Mouse (Mus musculus) CD4-positive, CD25-positive, alpha-beta regulatory T cell, adult 4 months (primary cell): ENCODE data around the gene Mid1. TPM values are rescaled to one million over a fixed set of nuclear protein-coding genes. Genes with fewer than 3 reads are reported as not detected.
A peak's percentile ranks its signal among the peaks of the same experiment; 100 is the strongest.
"Not testable (repeated sequence)": the region's sequence is repeated elsewhere in the genome, so short reads cannot be mapped to it uniquely, and the experiment has no call there.

Source experiments
- ATAC-seq: one replicate; pipeline ENCODE4 v1.8.0; 2017
- polyA plus RNA-seq, 2 experiments: library from polyadenylated mRNA; unstranded; fragments of 100-300 nt; shearing (Covaris generic); gene quantifications; one replicate each; pipeline ENCODE4 v1.2.1; 2017

The Mid1 gene
- polyA plus RNA-seq, 2 experiments from 2014 or later, result 3.8 to 4.3 TPM

DNA sequence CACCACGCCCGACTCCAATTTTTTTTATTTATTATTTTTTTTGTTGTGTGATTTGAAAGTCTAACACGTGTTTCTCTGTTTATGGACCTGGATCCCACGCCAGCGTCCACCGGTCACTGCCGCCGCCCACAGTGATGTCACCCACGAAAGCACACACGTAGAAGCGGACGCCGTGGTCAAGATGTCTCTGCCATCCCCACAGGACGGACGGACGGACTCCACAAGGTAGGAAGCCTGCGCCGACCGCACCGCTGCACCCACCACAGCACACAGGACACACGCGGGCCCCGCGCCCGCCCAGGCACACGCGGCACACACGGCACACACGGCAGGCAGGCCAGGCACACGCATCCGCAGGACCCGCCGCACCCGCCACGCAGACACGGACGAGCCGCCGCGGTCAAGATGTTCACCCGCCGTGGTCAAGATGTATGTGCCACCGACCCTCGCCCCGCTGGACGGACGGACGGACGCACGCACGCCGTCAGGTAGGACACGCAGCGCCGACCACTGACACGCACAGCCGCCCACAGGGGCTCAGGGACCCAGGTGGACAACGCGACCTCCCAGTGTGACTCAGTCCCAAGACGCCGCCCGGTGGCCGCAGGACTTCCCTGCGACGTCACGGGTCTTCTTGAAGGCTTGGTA, 333.7 kb downstream of the Mid1 start:
- not testable (repeated sequence) for ATAC-seq

DNA sequence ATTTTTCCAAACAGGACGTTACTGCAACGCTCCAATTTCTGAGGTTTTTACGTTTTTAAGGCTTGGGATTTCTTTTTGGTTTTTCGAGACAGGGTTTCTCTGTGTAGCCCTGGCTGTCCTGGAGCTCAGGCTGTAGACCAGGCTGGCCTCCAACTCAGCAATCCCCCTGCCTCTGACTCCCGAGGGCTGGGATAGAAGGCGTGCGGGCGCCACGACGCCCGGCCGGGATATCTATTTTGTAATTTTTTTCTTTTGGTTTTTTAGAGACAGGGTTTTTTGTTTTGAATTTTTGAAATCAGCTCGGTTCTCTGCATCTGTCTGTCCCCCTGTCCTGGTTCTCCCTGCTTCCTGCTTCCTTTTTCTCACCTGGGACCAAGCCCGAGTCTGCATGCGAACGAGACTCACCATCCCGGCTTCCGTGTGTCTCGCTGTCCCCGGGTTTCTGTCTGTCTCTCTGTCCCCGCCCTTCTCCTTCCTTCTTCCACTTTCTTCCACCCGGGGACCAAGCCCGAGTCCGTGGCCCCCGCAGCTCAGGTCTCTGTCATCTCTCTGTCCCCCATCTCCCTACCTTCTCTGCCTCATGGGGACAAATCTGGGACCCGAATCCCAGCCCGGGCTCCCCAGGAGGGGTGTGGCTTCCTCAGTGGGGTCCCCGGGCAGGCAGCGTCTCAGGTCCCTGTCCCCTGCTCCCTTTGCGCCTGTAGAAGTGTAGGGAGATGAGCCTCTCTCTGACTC, 334.4 kb downstream of the Mid1 start:
- ATAC-seq, result not testable (repeated sequence)

DNA sequence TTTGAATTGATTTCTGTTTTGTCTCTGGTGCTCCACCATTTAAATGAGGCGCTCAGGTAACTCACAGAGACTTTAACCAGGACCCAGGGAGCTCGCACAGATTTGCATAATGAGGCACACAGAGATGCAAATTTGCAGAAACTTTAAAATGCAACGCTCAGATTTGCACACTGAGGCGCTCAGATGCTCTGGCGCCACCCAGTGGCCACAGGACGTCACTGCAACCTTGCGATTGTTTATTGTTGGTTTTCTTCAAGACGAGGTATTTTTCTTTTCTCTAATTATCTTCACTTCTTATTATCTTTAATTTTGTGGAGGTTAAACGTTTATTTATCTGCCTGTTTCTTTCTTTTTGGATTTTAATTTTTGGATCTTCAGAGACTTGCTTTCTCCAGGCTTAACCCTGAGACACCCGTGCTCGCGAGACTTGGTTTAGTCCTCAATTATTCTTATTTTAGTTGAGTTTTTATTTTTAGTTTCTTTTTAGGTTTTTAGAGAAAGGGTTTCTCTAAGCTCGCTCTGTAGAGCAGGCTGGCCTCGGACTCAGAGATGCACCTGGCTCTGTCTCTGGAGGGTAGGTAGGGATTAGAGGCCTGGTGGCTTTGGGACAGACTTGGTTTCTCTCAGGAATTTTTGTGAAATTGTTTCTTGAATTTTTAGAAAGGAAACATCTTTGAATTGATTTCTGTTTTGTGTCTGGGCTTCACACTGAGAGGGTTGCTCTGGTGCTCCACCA, 335.1 kb downstream of the Mid1 start:
- peak; percentile 32 for ATAC-seq

DNA sequence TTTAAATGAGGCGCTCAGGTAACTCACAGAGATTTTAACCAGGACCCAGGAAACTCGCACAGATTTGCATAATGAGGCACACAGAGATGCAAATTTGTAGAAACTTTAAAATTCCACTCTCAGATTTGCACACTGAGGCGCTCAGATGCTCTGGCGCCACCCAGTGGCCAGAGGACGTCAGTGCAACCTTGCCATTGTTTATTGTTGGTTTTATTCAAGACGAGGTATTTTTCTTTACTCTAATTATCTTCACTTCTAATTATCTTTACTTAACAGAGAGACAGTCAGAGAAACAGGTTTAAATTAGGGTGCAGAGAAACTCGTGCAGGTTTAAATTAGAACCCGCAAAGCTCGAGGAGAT, 335.7 kb downstream of the Mid1 start:
- ATAC-seq, result peak; percentile 58

DNA sequence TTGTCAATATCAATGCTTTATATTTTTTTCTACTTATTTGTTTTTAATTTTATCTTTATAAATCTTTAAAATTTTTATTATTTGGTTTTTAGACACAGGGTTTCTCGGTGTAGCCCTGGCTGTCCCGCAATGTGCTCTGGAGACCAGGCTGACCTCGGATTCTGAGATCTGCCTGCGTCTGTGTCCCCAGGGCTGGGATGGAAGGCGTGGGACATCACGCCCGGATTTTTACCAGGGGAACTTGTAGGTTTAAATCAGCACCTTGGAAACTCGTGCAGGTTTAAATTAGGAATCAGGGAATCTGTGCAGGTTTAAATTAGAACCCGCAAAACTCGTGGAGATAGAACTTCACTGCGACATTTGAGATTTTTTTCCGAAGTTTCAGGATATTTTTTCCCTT, 336.2 kb downstream of the Mid1 start:
- ATAC-seq, result not testable (repeated sequence)

DNA sequence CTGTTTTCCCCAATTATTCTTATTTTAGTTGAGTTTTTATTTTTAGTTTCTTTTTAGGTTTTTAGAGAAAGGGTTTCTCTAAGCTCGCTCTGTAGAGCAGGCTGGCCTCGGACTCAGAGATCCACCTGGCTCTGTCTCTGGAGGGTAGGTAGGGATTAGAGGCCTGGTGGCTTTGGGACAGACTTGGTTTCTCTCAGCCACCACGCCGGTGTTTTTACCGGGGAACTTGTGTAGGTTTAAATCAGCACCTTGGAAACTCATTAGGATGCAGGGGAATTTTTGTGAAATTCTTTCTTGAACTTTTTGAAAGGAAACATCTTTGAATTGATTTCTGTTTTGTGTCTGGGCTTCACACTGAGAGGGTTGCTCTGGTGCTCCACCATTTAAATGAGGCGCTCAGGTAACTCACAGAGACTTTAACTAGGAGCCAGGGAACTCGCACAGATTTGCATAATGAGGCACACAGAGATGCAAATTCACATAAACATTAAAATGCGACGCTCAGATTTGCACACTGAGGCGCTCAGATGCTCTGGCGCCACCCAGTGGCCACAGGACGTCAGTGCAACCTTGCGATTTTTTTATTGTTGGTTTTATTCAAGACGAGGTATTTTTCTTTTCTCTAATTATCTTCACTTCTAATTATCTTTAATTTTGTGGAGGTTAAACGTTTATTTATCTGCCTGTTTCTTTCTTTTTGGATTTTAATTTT, 336.9 kb downstream of the Mid1 start:
- ATAC-seq, result peak; percentile 28

Other genes starting within 250 kb of the Mid1 start
- not detected for gene 4933400A11Rik, start 94.4 kb downstream of the Mid1 start, polyA plus RNA-seq